Mouse (Mus musculus) stomach, embryonic 16.5 days (tissue): ENCODE data around the gene Brd3os. TPM values are rescaled to one million over a fixed set of nuclear protein-coding genes. Genes with fewer than 3 reads are reported as not detected.

Experiments used
- ATAC-seq: fragments of 200-750 bp; cut with Nextera tagmentation; 2 replicates; pipeline ENCODE4 v1.8.0; 2017; ENCODE audit warnings: moderate number of reproducible peaks, moderate TSS enrichment; ENCODE audit not compliant: insufficient read depth, low FRiP score
- H3K27ac ChIP-seq: fragments of 300-500 bp; sonication (generic); 2 replicates; pipeline ENCODE4 v1.5.1; 2014; ENCODE audit warnings: low read length
- H3K27me3 ChIP-seq: fragments of 300-500 bp; sonication (generic); 2 replicates; pipeline ENCODE4 v1.6.1; 2014; ENCODE audit warnings: low read length, control low read depth, mixed read lengths; ENCODE audit not compliant: control insufficient read depth, insufficient read depth
- H3K36me3 ChIP-seq: fragments of 300-500 bp; sonication (generic); 2 replicates; pipeline ENCODE4 v1.6.1; 2014; ENCODE audit warnings: low read length; ENCODE audit not compliant: control insufficient read depth, insufficient read depth
- H3K4me1 ChIP-seq: fragments of 300-500 bp; sonication (generic); 2 replicates; pipeline ENCODE4 v1.6.1; 2014; ENCODE audit warnings: low read length, control low read depth, mixed read lengths; ENCODE audit not compliant: control insufficient read depth, insufficient read depth
- H3K4me2 ChIP-seq: fragments of 300-500 bp; sonication (generic); 2 replicates; pipeline ENCODE4 v1.6.1; 2014; ENCODE audit warnings: low read depth, low read length, mixed read lengths
- H3K4me3 ChIP-seq: fragments of 300-500 bp; sonication (generic); replicated peaks from 2 replicates; pipeline ENCODE4 v1.5.1; 2014; ENCODE audit warnings: mild to moderate bottlenecking, low read length
- H3K9ac ChIP-seq: fragments of 300-500 bp; sonication (generic); 2 replicates; pipeline ENCODE4 v1.6.1; 2014; ENCODE audit warnings: low read length
- H3K9me3 ChIP-seq: fragments of 300-500 bp; sonication (generic); replicated peaks from 2 replicates; pipeline ENCODE4 v1.6.1; 2016; ENCODE audit warnings: low read length, control low read depth; ENCODE audit not compliant: control insufficient read depth
- WGBS: fragments of 180-500 bp; shearing (Covaris S2); extraction: QIAGEN DNeasy Blood & Tissue Kit; methylation state at CpG from one replicate; pipeline ENCODE4 v1.1.7; 2014; 5-methylcytosine and 5-hydroxymethylcytosine counted together
- polyA plus RNA-seq: library from polyadenylated mRNA; unstranded; fragments of >200 nt; fragmentation: Nextera tagmentation; extraction: Ambion mirVana; gene quantifications from 2 replicates; pipeline ENCODE4 v1.2.1, GENCODE M21; 2015

The Brd3os gene
- polyA plus RNA-seq, 1 experiment from 2014 or later, result 7.7 TPM

GRCm38 (mm10) chr2:27408194-27408593 is 33.9 kb upstream of the Brd3os start:
- peaks cover 59% of the 10 kb centered on the region for H3K4me1 ChIP-seq
- no peaks in the 10 kb centered on the region for H3K27me3 ChIP-seq
- no peaks in the 10 kb centered on the region for H3K36me3 ChIP-seq
- no peaks in the 10 kb centered on the region for H3K9me3 ChIP-seq
- no peak overlapping the region for H3K27ac ChIP-seq
- H3K4me2 ChIP-seq, result no peak overlapping the region
- WGBS, result 57% methylated on average over 3 of the region's 3 CpGs
- H3K4me3 ChIP-seq, result no peak overlapping the region
- H3K9ac ChIP-seq, result no peak overlapping the region
- no peak for ATAC-seq

- 73% methylated on average over 6 of the region's 6 CpGs for WGBS
Observed at GRCm38 (mm10) chr2:27410518-27411140, 31.5 kb upstream of the Brd3os start.

GRCm38 (mm10) chr2:27411688-27412174 is 30.4 kb upstream of the Brd3os start:
- Histone ChIP-seq H3K4me1 (peaks cover 63% of the 10 kb centered on the region), H3K4me2 (peak overlapping the region; percentile 22), H3K27me3 (no peaks in the 10 kb centered on the region), H3K9me3 (no peaks in the 10 kb centered on the region), H3K36me3 (no peaks in the 10 kb centered on the region), H3K27ac (peak overlapping the region; percentile 86), H3K9ac (peak overlapping the region; percentile 54), H3K4me3 (no peak overlapping the region)
- WGBS, result 11% methylated on average over 8 of the region's 8 CpGs
- ATAC-seq, result peak; percentile 68

More at GRCm38 (mm10) chr2:27410518-27411140, 31.5 kb upstream of the Brd3os start:
- no peak for ATAC-seq
- no peaks in the 10 kb centered on the region for H3K36me3 ChIP-seq
- no peak overlapping the region for H3K9ac ChIP-seq
- no peak overlapping the region; the same call in 1 of the 2 replicates for H3K27ac ChIP-seq
- no peak overlapping the region for H3K4me2 ChIP-seq
- H3K4me3 ChIP-seq, result no peak overlapping the region
- peaks cover 60% of the 10 kb centered on the region for H3K4me1 ChIP-seq
- no peaks in the 10 kb centered on the region for H3K9me3 ChIP-seq
- no peaks in the 10 kb centered on the region for H3K27me3 ChIP-seq

DNA sequence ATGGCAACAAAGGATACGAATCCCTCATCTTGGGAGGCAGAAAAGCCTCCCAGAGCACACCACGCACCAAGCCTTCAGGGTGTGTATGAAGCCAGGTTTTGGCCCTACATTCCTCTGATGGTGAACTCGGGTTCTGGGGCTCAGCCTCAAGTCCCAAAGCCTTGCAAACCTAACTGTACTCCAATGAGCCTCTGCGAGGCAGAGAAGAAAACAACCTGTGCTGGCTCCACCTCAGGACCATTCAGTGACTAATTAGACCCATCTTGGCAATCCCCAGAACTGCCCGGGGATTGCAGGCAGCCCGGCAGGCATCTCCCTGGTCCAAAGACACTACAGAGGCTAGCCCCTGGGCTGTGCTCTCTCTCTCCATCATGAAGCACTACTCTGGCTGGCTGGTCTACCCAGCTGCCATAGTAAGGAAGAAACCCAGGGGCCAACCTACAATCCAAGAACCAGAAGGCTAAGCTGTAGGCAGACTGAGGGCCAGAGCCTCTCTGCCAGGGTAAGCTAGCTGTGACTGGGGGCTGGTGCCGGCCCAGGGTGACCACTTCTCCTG is 29.8 kb upstream of the Brd3os start:
- WGBS, result 18% methylated on average over 7 of the region's 7 CpGs

DNA sequence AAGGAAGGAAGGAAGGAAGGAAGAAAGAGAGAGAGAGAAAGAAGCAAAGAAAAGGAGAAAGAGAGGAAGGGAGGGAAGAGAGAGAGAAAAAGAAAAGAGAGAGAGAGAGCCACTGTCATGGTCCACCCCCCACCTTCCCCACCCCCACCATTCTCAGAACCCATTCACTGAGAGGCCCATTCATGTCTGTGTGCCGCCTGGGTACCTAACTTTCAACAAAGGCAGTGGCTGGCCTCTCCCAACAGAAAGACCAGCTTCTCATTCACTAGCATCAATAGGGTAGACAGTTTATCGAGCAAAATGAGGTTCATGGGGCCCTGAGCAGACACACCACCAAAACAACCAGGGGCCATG is 28.6 kb upstream of the Brd3os start:
- peak overlapping the region; percentile 44; the same call in 1 of the 2 replicates for H3K4me2 ChIP-seq
- no peaks in the 10 kb centered on the region for H3K9me3 ChIP-seq
- no peaks in the 10 kb centered on the region for H3K27me3 ChIP-seq
- ATAC-seq, result no peak
- WGBS, result 54% methylated on average over 2 of the region's 2 CpGs
- H3K36me3 ChIP-seq, result no peaks in the 10 kb centered on the region
- H3K4me3 ChIP-seq, result no peak overlapping the region
- H3K4me1 ChIP-seq, result peaks cover 76% of the 10 kb centered on the region
- H3K27ac ChIP-seq, result peak overlapping the region; percentile 92
- H3K9ac ChIP-seq, result peak overlapping the region; percentile 36; the same call in 1 of the 2 replicates

More for the DNA sequence above, 29.8 kb upstream of the Brd3os start:
- Histone ChIP-seq H3K4me3 (no peak overlapping the region), H3K36me3 (no peaks in the 10 kb centered on the region), H3K9me3 (no peaks in the 10 kb centered on the region), H3K4me1 (peaks cover 68% of the 10 kb centered on the region), H3K4me2 (peak overlapping the region; percentile 22), H3K27me3 (no peaks in the 10 kb centered on the region), H3K9ac (peak overlapping the region; percentile 38; the same call in 1 of the 2 replicates), H3K27ac (peak overlapping the region; percentile 86)
- no peak for ATAC-seq

DNA sequence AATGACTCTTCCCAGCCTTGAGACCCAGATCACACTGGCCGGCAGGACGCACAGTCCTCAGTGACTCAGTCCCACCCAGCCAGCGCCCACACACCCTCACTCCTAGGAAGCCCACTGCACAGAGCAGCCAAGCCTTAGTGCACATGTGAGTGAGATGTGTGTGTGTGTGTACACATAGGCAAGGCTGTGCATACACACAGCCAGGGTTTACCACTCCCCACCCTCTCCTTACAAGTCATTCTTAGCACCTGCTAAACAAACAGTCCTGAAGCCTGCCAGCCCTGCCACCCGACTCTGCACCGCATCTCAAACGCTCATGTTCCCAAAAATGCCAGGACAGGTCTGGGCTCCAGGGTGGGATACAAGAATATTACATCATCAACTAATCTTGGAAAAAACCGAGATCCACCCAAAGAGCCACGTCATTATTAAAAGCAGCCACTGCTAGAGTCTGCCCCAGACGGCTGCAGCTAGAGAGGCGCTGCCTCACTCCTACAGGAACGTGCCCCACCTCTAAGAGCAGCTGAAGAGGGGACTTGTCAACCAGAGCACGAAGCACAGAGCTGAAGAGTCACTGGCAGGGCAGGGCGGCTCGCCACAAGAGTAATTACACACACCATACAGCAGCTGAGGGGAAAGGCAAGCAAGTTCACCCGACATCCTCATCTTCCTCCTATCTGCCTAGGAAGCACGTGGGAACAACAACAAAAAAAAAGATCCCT is 28.0 kb upstream of the Brd3os start:
- Histone ChIP-seq H3K9me3 (no peaks in the 10 kb centered on the region), H3K4me1 (peaks cover 80% of the 10 kb centered on the region), H3K27me3 (no peaks in the 10 kb centered on the region), H3K4me2 (peak overlapping the region; percentile 44), H3K4me3 (0 out of 2 replicates have a peak overlapping the region, but pooled peaks have one; percentile 11), H3K9ac (peak overlapping the region; percentile 36; the same call in 1 of the 2 replicates), H3K36me3 (no peaks in the 10 kb centered on the region), H3K27ac (peak overlapping the region; percentile 92)
- peak; percentile 83 for ATAC-seq
- 28% methylated on average over 16 of the region's 16 CpGs for WGBS

GRCm38 (mm10) chr2:27415060-27415783 is 26.9 kb upstream of the Brd3os start:
- 48% methylated on average over 11 of the region's 11 CpGs for WGBS
- H3K4me3 ChIP-seq, result no peak overlapping the region
- H3K4me2 ChIP-seq, result peak overlapping the region; percentile 44; the same call in 1 of the 2 replicates
- ATAC-seq, result no peak
- H3K9ac ChIP-seq, result peak overlapping the region; percentile 37
- H3K27ac ChIP-seq, result peak overlapping the region; percentile 92
- no peaks in the 10 kb centered on the region for H3K27me3 ChIP-seq
- peaks cover 90% of the 10 kb centered on the region for H3K4me1 ChIP-seq
- H3K36me3 ChIP-seq, result no peaks in the 10 kb centered on the region
- H3K9me3 ChIP-seq, result no peaks in the 10 kb centered on the region

DNA sequence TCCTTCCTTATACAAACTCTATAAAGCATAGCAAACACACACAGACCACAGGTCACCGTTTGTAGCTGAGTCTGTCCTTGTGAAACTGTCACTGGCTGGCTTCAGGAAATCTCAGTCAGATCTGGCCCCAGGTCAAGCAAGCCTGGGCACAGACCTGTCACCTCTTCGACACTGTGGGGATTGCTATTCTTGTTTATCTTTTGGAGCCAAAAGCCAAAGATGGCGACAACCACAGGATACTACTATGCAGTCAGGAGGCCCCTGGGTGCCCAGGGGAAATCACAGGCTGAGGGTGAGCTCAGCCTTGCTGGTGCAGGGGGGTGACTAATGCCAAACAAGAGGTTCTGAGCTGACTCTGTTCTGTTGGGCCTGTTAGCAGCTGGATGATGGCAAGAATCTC is 25.7 kb upstream of the Brd3os start:
- no peak overlapping the region for H3K4me3 ChIP-seq
- no peak overlapping the region for H3K9ac ChIP-seq
- peak overlapping the region; percentile 92 for H3K27ac ChIP-seq

More for the DNA sequence above, 25.7 kb upstream of the Brd3os start:
- no peak for ATAC-seq
- no peaks in the 10 kb centered on the region for H3K9me3 ChIP-seq
- no peak overlapping the region for H3K4me2 ChIP-seq
- H3K27me3 ChIP-seq, result no peaks in the 10 kb centered on the region
- no peaks in the 10 kb centered on the region for H3K36me3 ChIP-seq
- WGBS, result 21% methylated on average over 3 of the region's 3 CpGs
- peaks cover 79% of the 10 kb centered on the region for H3K4me1 ChIP-seq
